Mouse (Mus musculus): ENCODE measurements at regions not wholly inside any gene's neighbourhood (a gene's known extent, or its start where the extent isn't known, plus 50 kb on each side); places are given as distances from the start of the nearest gene placed in this dataset.
A peak's percentile ranks its signal among the peaks of the same experiment; 100 is the strongest.

- 19% methylated on average over 5 of the region's 5 CpGs for WGBS
- Histone ChIP-seq H3K4me3 (replicated peaks; ENCODE audit: control insufficient read depth, low read depth, low read length) (no peak overlapping the region), H3K4me1 (ENCODE audit: control insufficient read depth, insufficient read depth, low read length) (peaks cover 8% of the 10 kb centered on the region), H3K27ac (ENCODE audit: control insufficient read depth, insufficient read depth, low read depth, low read length, poor library complexity) (peak overlapping the region; percentile 63)
- TF ChIP-seq POLR2A (IDR thresholded peaks at IDR 0.05; ENCODE audit: borderline replicate concordance, control insufficient read depth, low read depth, low read length), result no peak
- TF ChIP-seq CTCF (IDR thresholded peaks at IDR 0.05; ENCODE audit: control insufficient read depth, insufficient read depth, low read length), result no peak
Observed at GRCm38 (mm10) chr10:43751881-43752675, 149.5 kb downstream of the Qrsl1 start.

GRCm38 (mm10) chr10:43756881-43757565 lies 144.5 kb downstream of the Qrsl1 start:
- TF ChIP-seq CTCF (IDR thresholded peaks at IDR 0.05; ENCODE audit: control insufficient read depth, insufficient read depth, low read length) (no peak), POLR2A (IDR thresholded peaks at IDR 0.05; ENCODE audit: borderline replicate concordance, control insufficient read depth, low read depth, low read length) (no peak)
- Histone ChIP-seq H3K4me3 (replicated peaks; ENCODE audit: control insufficient read depth, low read depth, low read length) (no peak overlapping the region), H3K4me1 (ENCODE audit: control insufficient read depth, insufficient read depth, low read length) (peaks cover 7% of the 10 kb centered on the region), H3K27ac (ENCODE audit: control insufficient read depth, insufficient read depth, low read depth, low read length, poor library complexity) (no peak overlapping the region)
- 40% methylated on average over 6 of the region's 6 CpGs for WGBS

- peaks cover 5% of the 10 kb centered on the region for H3K4me1 ChIP-seq (ENCODE audit: control insufficient read depth, insufficient read depth, low read length)
- TF ChIP-seq POLR2A (IDR thresholded peaks at IDR 0.05; ENCODE audit: borderline replicate concordance, control insufficient read depth, low read depth, low read length), result no peak
- TF ChIP-seq CTCF (IDR thresholded peaks at IDR 0.05; ENCODE audit: control insufficient read depth, insufficient read depth, low read length), result no peak
- H3K27ac ChIP-seq (ENCODE audit: control insufficient read depth, insufficient read depth, low read depth, low read length, poor library complexity), result no peak overlapping the region; the same call in 1 of the 2 replicates
- no peak overlapping the region for H3K4me3 ChIP-seq (replicated peaks; ENCODE audit: control insufficient read depth, low read depth, low read length)
- WGBS, result 12% methylated on average over 10 of the region's 10 CpGs
Observed at GRCm38 (mm10) chr10:43758124-43759025, 143.2 kb downstream of the Qrsl1 start.

DNA sequence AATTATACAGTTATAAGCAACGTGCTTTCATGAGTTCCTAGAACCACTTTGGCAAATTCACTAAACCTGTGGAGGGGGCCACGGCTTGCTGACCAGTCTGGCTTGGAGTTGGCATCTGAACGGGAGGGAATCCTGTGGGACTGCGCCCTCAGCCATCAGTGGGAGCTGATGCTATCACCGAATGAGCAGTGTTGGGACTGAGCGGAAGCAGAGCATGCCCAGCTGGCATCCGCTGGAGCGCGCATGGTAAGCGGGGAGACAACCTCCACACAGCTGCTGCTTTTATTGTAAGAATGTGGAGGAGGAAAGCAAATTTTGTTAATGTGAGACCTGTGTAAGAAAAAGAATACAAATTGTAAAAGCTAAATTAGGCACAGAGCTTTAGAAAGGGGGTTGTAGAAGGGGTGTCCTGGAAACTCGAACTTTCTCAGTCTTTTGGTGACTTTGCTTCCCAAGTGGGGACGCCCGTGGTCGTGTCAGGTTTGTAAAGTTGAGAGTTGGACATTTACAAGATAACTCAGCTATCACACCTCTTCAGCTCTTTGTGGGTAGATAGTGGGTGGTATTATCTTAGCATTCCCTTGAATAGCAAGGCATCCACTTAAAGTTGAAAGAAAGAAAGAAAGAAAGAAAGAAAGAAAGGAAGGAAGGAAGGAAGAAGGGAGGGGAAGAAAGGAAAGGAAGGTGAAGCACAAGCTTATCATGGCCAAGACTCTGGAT lies 142.2 kb downstream of the Qrsl1 start:
- WGBS, result 64% methylated on average over 14 of the region's 14 CpGs
- Histone ChIP-seq H3K4me1 (ENCODE audit: control insufficient read depth, insufficient read depth, low read length) (peaks cover 5% of the 10 kb centered on the region), H3K4me3 (replicated peaks; ENCODE audit: control insufficient read depth, low read depth, low read length) (no peak overlapping the region), H3K27ac (ENCODE audit: control insufficient read depth, insufficient read depth, low read depth, low read length, poor library complexity) (no peak overlapping the region; the same call in 1 of the 2 replicates)
- TF ChIP-seq POLR2A (IDR thresholded peaks at IDR 0.05; ENCODE audit: borderline replicate concordance, control insufficient read depth, low read depth, low read length) (peak; percentile 20; the same call in 1 of the 2 replicates), CTCF (IDR thresholded peaks at IDR 0.05; ENCODE audit: control insufficient read depth, insufficient read depth, low read length) (no peak)

GRCm38 (mm10) chr10:43759906-43760281 lies 141.7 kb downstream of the Qrsl1 start:
- H3K4me1 ChIP-seq (ENCODE audit: control insufficient read depth, insufficient read depth, low read length), result peaks cover 7% of the 10 kb centered on the region
- WGBS, result 92% methylated on average over 5 of the region's 5 CpGs
- H3K27ac ChIP-seq (ENCODE audit: control insufficient read depth, insufficient read depth, low read depth, low read length, poor library complexity), result 0 out of 2 replicates have a peak overlapping the region, but pooled peaks have one; percentile 4
- no peak for TF ChIP-seq POLR2A (IDR thresholded peaks at IDR 0.05; ENCODE audit: borderline replicate concordance, control insufficient read depth, low read depth, low read length)
- no peak overlapping the region for H3K4me3 ChIP-seq (replicated peaks; ENCODE audit: control insufficient read depth, low read depth, low read length)

- TF ChIP-seq CTCF (IDR thresholded peaks at IDR 0.05; ENCODE audit: control insufficient read depth, insufficient read depth, low read length), result no peak
- no peak for TF ChIP-seq POLR2A (IDR thresholded peaks at IDR 0.05; ENCODE audit: borderline replicate concordance, control insufficient read depth, low read depth, low read length)
- Histone ChIP-seq H3K4me3 (replicated peaks; ENCODE audit: control insufficient read depth, low read depth, low read length) (no peak overlapping the region), H3K4me1 (ENCODE audit: control insufficient read depth, insufficient read depth, low read length) (peaks cover 11% of the 10 kb centered on the region), H3K27ac (ENCODE audit: control insufficient read depth, insufficient read depth, low read depth, low read length, poor library complexity) (no peak overlapping the region)
- WGBS, result 37% methylated on average over 6 of the region's 6 CpGs
Observed at GRCm38 (mm10) chr10:43761979-43762570, 139.5 kb downstream of the Qrsl1 start.

DNA sequence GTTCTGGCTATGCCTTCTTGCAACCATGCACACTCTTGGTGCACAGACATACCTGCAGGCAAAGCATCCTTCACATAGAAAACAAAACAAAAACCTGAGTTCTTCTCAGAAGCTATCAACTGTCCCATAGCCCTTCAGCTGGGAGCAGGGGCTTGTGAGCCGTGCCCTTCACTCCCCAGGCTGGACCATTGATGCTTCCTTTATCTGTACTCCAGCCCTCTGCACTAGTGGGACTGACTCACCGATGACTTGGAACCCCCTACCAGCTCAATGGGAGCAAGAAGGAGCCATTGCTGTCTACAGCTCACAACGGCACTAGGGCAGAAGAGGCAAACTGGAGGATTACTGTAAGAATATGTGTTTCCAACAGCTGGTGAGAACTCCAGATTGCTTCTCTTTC lies 137.0 kb downstream of the Qrsl1 start:
- 64% methylated on average over 3 of the region's 3 CpGs for WGBS
- no peak overlapping the region; the same call in 1 of the 2 replicates for H3K27ac ChIP-seq (ENCODE audit: control insufficient read depth, insufficient read depth, low read depth, low read length, poor library complexity)
- H3K4me3 ChIP-seq (replicated peaks; ENCODE audit: control insufficient read depth, low read depth, low read length), result no peak overlapping the region
- H3K4me1 ChIP-seq (ENCODE audit: control insufficient read depth, insufficient read depth, low read length), result peaks cover 9% of the 10 kb centered on the region
- TF ChIP-seq POLR2A (IDR thresholded peaks at IDR 0.05; ENCODE audit: borderline replicate concordance, control insufficient read depth, low read depth, low read length) (no peak), CTCF (IDR thresholded peaks at IDR 0.05; ENCODE audit: control insufficient read depth, insufficient read depth, low read length) (no peak)

Data from bone marrow, adult 2 months (tissue).